Mouse (Mus musculus) thymus, adult 2 months (tissue): ENCODE measurements at regions not wholly inside any gene's neighbourhood (a gene's known extent, or its start where the extent isn't known, plus 50 kb on each side); places are given as distances from the start of the nearest gene placed in this dataset.

ENCODE experiments used
- CTCF ChIP-seq: fragments of 200-500 bp; IDR thresholded peaks from 2 replicates; pipeline ENCODE4 v1.5.1; 2012; ENCODE audit warnings: mild to moderate bottlenecking, control low read depth, low read length, moderate library complexity, borderline replicate concordance; ENCODE audit not compliant: control insufficient read depth, poor library complexity, insufficient read depth; ENCODE audit errors: extremely low read depth
- POLR2A ChIP-seq: fragments of 200-500 bp; IDR thresholded peaks from 2 replicates; pipeline ENCODE4 v1.6.1; 2012; ENCODE audit warnings: mild to moderate bottlenecking, low read length, control low read depth, moderate library complexity; ENCODE audit not compliant: control insufficient read depth, poor library complexity, insufficient read depth; ENCODE audit errors: extremely low read depth

- TF ChIP-seq CTCF (no peak), POLR2A (no peak)
Observed at GRCm38 (mm10) chr15:87940837-87941236, 396.7 kb downstream of the Fam19a5 start.
